8 mouse cellular contexts compared by ENCODE assay signal in the genomic region with DNA sequence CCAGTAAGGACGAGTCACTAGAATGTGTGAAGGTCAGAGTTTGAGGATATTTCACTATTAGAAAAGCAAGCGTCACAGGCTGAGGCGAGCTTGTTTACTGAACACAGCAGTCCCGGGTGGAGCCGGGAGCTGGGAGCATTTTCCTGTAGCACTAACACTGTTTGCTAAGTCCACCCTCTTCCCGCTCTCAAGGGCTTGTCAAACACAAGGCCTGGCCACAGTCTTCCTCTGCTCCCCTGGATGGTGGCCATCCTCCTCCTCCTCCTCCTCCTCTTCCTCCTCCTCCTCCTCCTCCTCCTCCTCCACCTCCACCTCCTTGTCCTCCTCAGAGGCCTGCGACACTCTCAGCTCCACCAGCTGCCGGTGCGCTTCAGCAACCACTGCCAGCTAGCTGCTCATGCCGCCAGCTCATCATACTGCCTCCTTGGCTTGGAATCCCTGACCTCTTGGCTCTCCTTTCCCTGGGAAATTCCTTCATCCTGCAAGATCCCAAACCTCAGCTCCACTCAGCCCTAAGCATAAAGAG. TPM values are rescaled to one million over a fixed set of nuclear protein-coding genes. Genes with fewer than 3 reads are reported as not detected.
A peak's percentile ranks its signal among the peaks of the same experiment; 100 is the strongest.
DNase-seq lines count a peak whose midpoint lies in the region; ATAC-seq and TF ChIP-seq lines count a peak whose summit lies in the region.

No protein-coding gene starts in this region.

- no peaks in the 10 kb centered on the region for H3K9me3 ChIP-seq in heart, embryonic 11.5 days (replicated peaks; ENCODE audit: control insufficient read depth, low read length)
- H3K9me3 ChIP-seq in kidney, postnatal 0 days (replicated peaks; ENCODE audit: low read length) = no peaks in the 10 kb centered on the region

- peak in 1 of 2 experiments; percentile 12 for DNase-seq in left cerebral cortex, adult 2 months (ENCODE audit: extremely low spot score in 1 of 2, low spot score in 2 of 2)
- DNase-seq in left cerebral cortex, postnatal 25 days (ENCODE audit: low spot score in 2 of 2) = no peak
- peak; percentile 32 for DNase-seq in brain, adult 2 months (ENCODE audit: low read depth, low spot score)
- peak; percentile 54 for DNase-seq in kidney, postnatal 0 days (ENCODE audit: low spot score)
- DNase-seq in lung, postnatal 4 days = peak; percentile 59 to 78
- no peak for DNase-seq in cerebellum, postnatal 36 days
- no peak for DNase-seq in layer of hippocampus, adult 9-10 months (ENCODE audit: low spot score)

- no peaks in the 10 kb centered on the region for H3K27me3 ChIP-seq in heart, embryonic 11.5 days (ENCODE audit: control insufficient read depth, insufficient read depth, low read length)
- H3K27me3 ChIP-seq in kidney, postnatal 0 days (ENCODE audit: insufficient read depth, low read length) = no peaks in the 10 kb centered on the region

- no peak for ATAC-seq in heart, embryonic 11.5 days (replicated peaks; ENCODE audit: insufficient number of reproducible peaks, low FRiP score, low TSS enrichment)
- peak; percentile 34; the same call in 1 of the 2 replicates for ATAC-seq in kidney, postnatal 0 days (replicated peaks; ENCODE audit: low FRiP score, low read depth)

- no peak overlapping the region for H3K4me3 ChIP-seq in left cerebral cortex, adult 2 months
- no peak overlapping the region for H3K4me3 ChIP-seq in heart, embryonic 11.5 days (ENCODE audit: low read depth, low read length)
- H3K4me3 ChIP-seq in kidney, postnatal 0 days (replicated peaks; ENCODE audit: low read depth, low read length) = no peak overlapping the region

- TF ChIP-seq CTCF in left cerebral cortex, adult 2 months (IDR thresholded peaks at IDR 0.05) = no peak
- no peak for TF ChIP-seq CTCF in kidney, postnatal 0 days (IDR thresholded peaks at IDR 0.05; ENCODE audit: low read depth)

- H3K9ac ChIP-seq in heart, embryonic 11.5 days (ENCODE audit: low read depth, low read length) = peak overlapping the region; percentile 13
- H3K9ac ChIP-seq in kidney, postnatal 0 days (ENCODE audit: low read depth, low read length) = no peak overlapping the region

- no peak overlapping the region; the same call in 1 of the 2 replicates for H3K4me2 ChIP-seq in heart, embryonic 11.5 days
- H3K4me2 ChIP-seq in kidney, postnatal 0 days (ENCODE audit: low read length) = no peak overlapping the region

- peak overlapping the region; percentile 81; the same call in 1 of the 2 replicates for H3K27ac ChIP-seq in left cerebral cortex, adult 2 months
- H3K27ac ChIP-seq in heart, embryonic 11.5 days (ENCODE audit: low read depth, low read length) = peak overlapping the region; percentile 57
- peak overlapping the region; percentile 88 for H3K27ac ChIP-seq in kidney, postnatal 0 days

- intact Hi-C loops in left cerebral cortex, adult 2 months (cut with DNase I) = loop anchor here (5.0 kb wide), 1 partner anchor 68 kb away; no protein-coding TSS in a partner anchor
- intact Hi-C loops in left cerebral cortex, postnatal 25 days (cut with DNase I) = no loop called here

- peaks cover 14% of the 10 kb centered on the region for H3K4me1 ChIP-seq in heart, embryonic 11.5 days (ENCODE audit: control insufficient read depth, insufficient read depth, low read length)
- peaks cover 9% of the 10 kb centered on the region for H3K4me1 ChIP-seq in kidney, postnatal 0 days (replicated peaks; ENCODE audit: insufficient read depth, low read length)

- H3K36me3 ChIP-seq in heart, embryonic 11.5 days (ENCODE audit: control insufficient read depth, insufficient read depth, low read length) = no peaks in the 10 kb centered on the region
- H3K36me3 ChIP-seq in kidney, postnatal 0 days (ENCODE audit: insufficient read depth, low read length) = no peaks in the 10 kb centered on the region

- WGBS in heart, embryonic 11.5 days (ENCODE audit: insufficient replicate concordance) = 34% methylated on average over 10 of the region's 10 CpGs
- 27% methylated on average over 9 of the region's 10 CpGs for WGBS in kidney, postnatal 0 days

RNA-seq across cellular contexts. Expression of gene Ncor1, which starts 37.0 kb away (rescaled TPM):
- total RNA-seq in left cerebral cortex, adult 2 months (2021) = 100 to 1,000 TPM; 267 to 299 TPM
- total RNA-seq in left cerebral cortex, postnatal 25 days (2021) = 100 to 1,000 TPM; 267 to 273 TPM
- 128 and 149 TPM in 2 replicates for polyA plus RNA-seq in heart, embryonic 11.5 days (2014; fragmentation: Nextera tagmentation; extraction: Ambion mirVana)
- 123 and 130 TPM in 2 replicates for polyA plus RNA-seq in kidney, postnatal 0 days (2015; fragmentation: Nextera tagmentation; extraction: Ambion mirVana)

RNA-seq across cellular contexts. Expression of gene Pigl, which starts 37.1 kb away (rescaled TPM):
- 1 to 10 TPM; 6.4 to 6.8 TPM for total RNA-seq in left cerebral cortex, adult 2 months (2021)
- total RNA-seq in left cerebral cortex, postnatal 25 days (2021) = 1 to 10 TPM; 5.6 to 7.6 TPM
- polyA plus RNA-seq in heart, embryonic 11.5 days (2014; fragmentation: Nextera tagmentation; extraction: Ambion mirVana) = 14.0 and 15.1 TPM in 2 replicates
- 8.3 and 8.9 TPM in 2 replicates for polyA plus RNA-seq in kidney, postnatal 0 days (2015; fragmentation: Nextera tagmentation; extraction: Ambion mirVana)

RNA-seq across cellular contexts. Expression of gene Cenpv, which starts 43.7 kb away (rescaled TPM):
- 10 to 100 TPM; 34.6 to 41.0 TPM for total RNA-seq in left cerebral cortex, adult 2 months (2021)
- total RNA-seq in left cerebral cortex, postnatal 25 days (2021) = 10 to 100 TPM; 41.4 to 44.3 TPM
- polyA plus RNA-seq in heart, embryonic 11.5 days (2014; fragmentation: Nextera tagmentation; extraction: Ambion mirVana) = 13.6 and 15.1 TPM in 2 replicates
- 17.1 and 17.6 TPM in 2 replicates for polyA plus RNA-seq in kidney, postnatal 0 days (2015; fragmentation: Nextera tagmentation; extraction: Ambion mirVana)

RNA-seq across cellular contexts. Expression of gene Ubb, which starts 55.6 kb away (rescaled TPM):
- total RNA-seq in left cerebral cortex, adult 2 months (2021) = 1,000 to 10,000 TPM; 1,603 to 1,693 TPM
- 1,000 to 10,000 TPM; 1,728 to 1,830 TPM for total RNA-seq in left cerebral cortex, postnatal 25 days (2021)
- polyA plus RNA-seq in heart, embryonic 11.5 days (2014; fragmentation: Nextera tagmentation; extraction: Ambion mirVana) = 2,677 and 2,901 TPM in 2 replicates
- polyA plus RNA-seq in kidney, postnatal 0 days (2015; fragmentation: Nextera tagmentation; extraction: Ambion mirVana) = 2,759 and 3,018 TPM in 2 replicates

Comparison
In these comparisons a context has a peak if more than half of its experiments do, and no peak if none do; other contexts are left out.
1. DNase-seq: peak in brain, adult 2 months (single experiment), kidney, postnatal 0 days (single experiment) and lung, postnatal 4 days (2 of 2); none in left cerebral cortex, postnatal 25 days (0 of 2), cerebellum, postnatal 36 days (0 of 2) and layer of hippocampus, adult 9-10 months (single experiment).
2. Peak in every context shown above with its lines, with median percentiles within 50 percentile points of each other: H3K27ac ChIP-seq.